Mouse (Mus musculus) heart, postnatal 0 days (tissue): Measurements from ENCODE around the gene Slc39a13. TPM values are rescaled to one million over a fixed set of nuclear protein-coding genes. Genes with fewer than 3 reads are reported as not detected.
"Not testable (repeated sequence)": the region's sequence is repeated elsewhere in the genome, so short reads cannot be mapped to it uniquely, and the experiment has no call there.

ENCODE experiments used
- ATAC-seq: fragments of 200-750 bp; cut with Nextera tagmentation; 2 replicates; pipeline ENCODE4 v1.8.0; 2017; ENCODE audit warnings: low read depth, moderate number of reproducible peaks, moderate library complexity; ENCODE audit not compliant: insufficient read depth
- DNase-seq: peaks from one replicate; pipeline ENCODE4 v3.0.0-alpha.2; 2016; ENCODE audit warnings: low spot score
- H3K27ac ChIP-seq: fragments of 300-500 bp; sonication (generic); 2 replicates; pipeline ENCODE4 v1.5.1; 2014; ENCODE audit warnings: low read depth, mild to moderate bottlenecking
- H3K27me3 ChIP-seq: fragments of 300-500 bp; sonication (generic); 2 replicates; pipeline ENCODE4 v1.6.1; 2014; ENCODE audit warnings: low read length, mixed read lengths; ENCODE audit not compliant: control insufficient read depth, insufficient read depth
- H3K36me3 ChIP-seq: fragments of 300-500 bp; sonication (generic); replicated peaks from 2 replicates; pipeline ENCODE4 v1.6.1; 2014; ENCODE audit warnings: low read length, mixed read lengths; ENCODE audit not compliant: control insufficient read depth, insufficient read depth
- H3K4me1 ChIP-seq: fragments of 300-500 bp; sonication (generic); 2 replicates; pipeline ENCODE4 v1.6.1; 2014; ENCODE audit warnings: antibody characterized with exemption; ENCODE audit not compliant: control insufficient read depth, insufficient read depth
- H3K4me2 ChIP-seq: fragments of 300-500 bp; sonication (generic); 2 replicates; pipeline ENCODE4 v1.6.1; 2014; ENCODE audit warnings: low read depth, mild to moderate bottlenecking, low read length, moderate library complexity
- H3K4me3 ChIP-seq: fragments of 300-500 bp; sonication (generic); 2 replicates; pipeline ENCODE4 v1.5.1; 2014; ENCODE audit warnings: low read depth, low read length
- H3K9ac ChIP-seq: fragments of 300-500 bp; sonication (generic); replicated peaks from 2 replicates; pipeline ENCODE4 v1.6.1; 2014; ENCODE audit warnings: low read depth, low read length, mixed read lengths
- H3K9me3 ChIP-seq: fragments of 300-500 bp; sonication (generic); replicated peaks from 2 replicates; pipeline ENCODE4 v1.6.1; 2016; ENCODE audit warnings: low read length; ENCODE audit not compliant: control insufficient read depth
- CTCF ChIP-seq: IDR thresholded peaks from 2 replicates; pipeline ENCODE4 v1.5.1; 2016; ENCODE audit warnings: antibody characterized with exemption, control low read depth, low read depth
- EP300 ChIP-seq: IDR thresholded peaks from 2 replicates; pipeline ENCODE4 v1.6.1; 2016; ENCODE audit warnings: antibody characterized with exemption, low read depth
- WGBS: fragments of 180-500 bp; shearing (Covaris S2); extraction: QIAGEN DNeasy Blood & Tissue Kit; methylation state at CpG from one replicate; pipeline ENCODE4 v1.1.7; 2014; 5-methylcytosine and 5-hydroxymethylcytosine counted together
- polyA plus RNA-seq: library from polyadenylated mRNA; unstranded; fragments of >200 nt; fragmentation: Nextera tagmentation; extraction: Ambion mirVana; gene quantifications from 2 replicates; pipeline ENCODE4 v1.2.1, GENCODE M21; 2015
- total RNA-seq: library from RNA; depleted of rRNA; stranded (reverse); fragments of >200 nt; gene quantifications from 2 replicates; pipeline ENCODE4 v1.2.3, GENCODE M21; 2014; ENCODE audit warnings: low replicate concordance

Slc39a13 gene
- total and polyA plus RNA-seq, 2 experiments from 2014 or later = 37.9 to 105 TPM

- H3K4me3 ChIP-seq = peak within 1 kb of the TSS; percentile 86
- no peaks in the 10 kb centered on the region for H3K27me3 ChIP-seq
- peak within 1 kb of the TSS; percentile 76 for H3K4me2 ChIP-seq
- DNase-seq (peak; percentile 92), ATAC-seq (peak; percentile 99)
- H3K36me3 ChIP-seq = peaks cover 41% of the 10 kb centered on the region
- H3K9me3 ChIP-seq = no peaks in the 10 kb centered on the region
- WGBS = under 1% methylated on average over 40 of the region's 40 CpGs
- peak within 1 kb of the TSS; percentile 85 for H3K27ac ChIP-seq
- H3K4me1 ChIP-seq = peaks cover 7% of the 10 kb centered on the region
- no peak for TF ChIP-seq CTCF
- TF ChIP-seq EP300 = no peak
- peak within 1 kb of the TSS; percentile 80 for H3K9ac ChIP-seq
These were observed 16.3 kb downstream of the Slc39a13 start, which contains the start of gene Psmc3 for GRCm38 (mm10) chr2:91053934-91054382. Gene Psmc3 (plus strand): TSS chr2:91054009.

- Histone ChIP-seq H3K9me3 (no peaks in the 10 kb centered on the region), H3K36me3 (peaks cover 35% of the 10 kb centered on the region), H3K4me1 (peaks cover 7% of the 10 kb centered on the region), H3K27me3 (no peaks in the 10 kb centered on the region), H3K4me3 (peak overlapping the region; percentile 86), H3K9ac (peak overlapping the region; percentile 80), H3K27ac (0 out of 2 replicates have a peak overlapping the region, but pooled peaks have one; percentile 85), H3K4me2 (peak overlapping the region; percentile 76)
- ATAC-seq = no peak
- WGBS = 0% methylated on average over 6 of the region's 6 CpGs
- TF ChIP-seq CTCF (no peak), EP300 (no peak)
- DNase-seq = no peak
These were observed 16.9 kb downstream of the Slc39a13 start for GRCm38 (mm10) chr2:91053181-91053933.

GRCm38 (mm10) chr2:91052752-91053151, 17.5 kb downstream of the Slc39a13 start:
- WGBS = 48% methylated on average over 2 of the region's 2 CpGs
- no peak overlapping the region for H3K4me2 ChIP-seq

GRCm38 (mm10) chr2:91051917-91052316, 18.3 kb downstream of the Slc39a13 start:
- Histone ChIP-seq H3K9ac (no peak overlapping the region), H3K4me2 (no peak overlapping the region), H3K9me3 (no peaks in the 10 kb centered on the region), H3K27me3 (no peaks in the 10 kb centered on the region), H3K4me3 (no peak overlapping the region), H3K27ac (no peak overlapping the region), H3K36me3 (peaks cover 21% of the 10 kb centered on the region), H3K4me1 (peaks cover 7% of the 10 kb centered on the region)
- WGBS = 62% methylated on average over 3 of the region's 3 CpGs
- DNase-seq (no peak), ATAC-seq (no peak)
- TF ChIP-seq CTCF (no peak), EP300 (no peak)

More at GRCm38 (mm10) chr2:91052752-91053151, 17.5 kb downstream of the Slc39a13 start:
- Histone ChIP-seq H3K27me3 (no peaks in the 10 kb centered on the region), H3K27ac (no peak overlapping the region), H3K4me1 (peaks cover 7% of the 10 kb centered on the region), H3K9ac (no peak overlapping the region), H3K36me3 (peaks cover 29% of the 10 kb centered on the region), H3K4me3 (no peak overlapping the region), H3K9me3 (no peaks in the 10 kb centered on the region)
- DNase-seq (no peak), ATAC-seq (no peak)
- no peak for TF ChIP-seq EP300
- TF ChIP-seq CTCF = no peak

- Histone ChIP-seq H3K9ac (no peak overlapping the region), H3K4me1 (no peaks in the 10 kb centered on the region), H3K4me2 (no peak overlapping the region), H3K4me3 (no peak overlapping the region), H3K9me3 (no peaks in the 10 kb centered on the region), H3K27ac (no peak overlapping the region), H3K27me3 (no peaks in the 10 kb centered on the region), H3K36me3 (no peaks in the 10 kb centered on the region)
- ATAC-seq (no peak), DNase-seq (no peak)
- TF ChIP-seq CTCF (no peak), EP300 (no peak)
- 81% methylated on average over 9 of the region's 9 CpGs for WGBS
These were observed 22.9 kb downstream of the Slc39a13 start for GRCm38 (mm10) chr2:91047359-91047758.

GRCm38 (mm10) chr2:91045805-91046204, 24.4 kb downstream of the Slc39a13 start:
- not testable (repeated sequence) for H3K9me3 ChIP-seq, H3K9ac ChIP-seq

More at GRCm38 (mm10) chr2:91045805-91046204, 24.4 kb downstream of the Slc39a13 start:
- ATAC-seq, H3K36me3 ChIP-seq, H3K27me3 ChIP-seq, H3K27ac ChIP-seq, DNase-seq, H3K4me1 ChIP-seq, H3K4me2 ChIP-seq, H3K4me3 ChIP-seq: not testable (repeated sequence)
- WGBS = 87% methylated on average over 1 of the region's 1 CpGs
